Mouse (Mus musculus) small intestine, adult 2 months (tissue): Measurements from ENCODE around the gene Gm44805.

Source experiments
- CTCF ChIP-seq: fragments of 200-500 bp; IDR thresholded peaks from 2 replicates; pipeline ENCODE4 v1.5.1; 2012; ENCODE audit warnings: low read depth, mild to moderate bottlenecking, control low read depth, inconsistent platforms, low read length, moderate library complexity, mixed read lengths; ENCODE audit not compliant: insufficient replicate concordance, insufficient read length; ENCODE audit errors: extremely low read depth
- POLR2A ChIP-seq: fragments of 200-500 bp; IDR thresholded peaks from 2 replicates; pipeline ENCODE4 v1.6.1; 2012; ENCODE audit warnings: low read depth, mild to moderate bottlenecking, control low read depth, inconsistent platforms, low read length, moderate library complexity

GRCm38 (mm10) chr7:19664455-19664954 lies 16.7 kb downstream of the Gm44805 start:
- TF ChIP-seq CTCF (no peak), POLR2A (no peak; the same call in 1 of the 2 replicates)
